Mouse (Mus musculus) ES-CJ7 (cell line): Measurements from ENCODE around the gene Gm10282.

Source experiments
- DNase-seq: peaks from one replicate; pipeline ENCODE4 v3.0.0; 2011; ENCODE audit warnings: low read depth, low spot score

Gm10282 gene

GRCm38 (mm10) chr8:72261431-72261830, 43.6 kb downstream of the Gm10282 start:
- no peak for DNase-seq

- DNase-seq = peak; percentile 77
These were observed 44.0 kb downstream of the Gm10282 start for GRCm38 (mm10) chr8:72261019-72261418.

GRCm38 (mm10) chr8:72260585-72260984, 44.5 kb downstream of the Gm10282 start:
- no peak for DNase-seq

- DNase-seq = no peak
These were observed 45.2 kb downstream of the Gm10282 start for GRCm38 (mm10) chr8:72259862-72260261.

GRCm38 (mm10) chr8:72257902-72258238, 47.2 kb downstream of the Gm10282 start:
- no peak for DNase-seq

- peak; percentile 71 for DNase-seq
These were observed 47.7 kb downstream of the Gm10282 start for GRCm38 (mm10) chr8:72257171-72257901.
